Mouse (Mus musculus): ENCODE results near the gene Galk2. TPM values are rescaled to one million over a fixed set of nuclear protein-coding genes. Genes with fewer than 3 reads are reported as not detected.

The Galk2 gene
- total and polyA plus RNA-seq, 3 experiments, result 8.9 to 10.1 (median 10.1) TPM

DNA sequence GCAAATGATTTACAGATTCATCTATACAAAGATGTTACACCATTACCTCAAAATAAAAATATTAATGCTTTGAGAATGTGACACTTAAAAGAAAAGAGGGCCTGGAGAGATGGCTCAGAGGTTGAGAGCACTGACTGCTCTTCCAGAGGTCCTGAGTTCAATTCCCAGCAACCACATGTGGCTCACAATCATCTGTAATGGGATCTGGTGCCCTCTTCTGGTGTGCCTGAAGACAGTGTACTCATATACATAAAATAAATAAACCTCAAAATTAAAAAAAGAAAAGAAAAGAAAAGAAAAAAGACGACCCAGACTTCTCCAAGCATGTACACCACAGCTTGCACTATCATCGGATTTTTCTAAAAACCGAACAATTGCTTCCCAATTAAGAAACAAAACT, 1.2 kb upstream of the Galk2 start:
- Histone ChIP-seq H3K9ac (ENCODE audit: low read depth, low read length) (no peak overlapping the region), H3K36me3 (ENCODE audit: control insufficient read depth, insufficient read depth, low read length) (peaks cover 2% of the 10 kb centered on the region; the same call in 1 of the 2 replicates), H3K27ac (no peak overlapping the region), H3K4me3 (peak overlapping the region; percentile 79), H3K79me2 (replicated peaks; ENCODE audit: control insufficient read depth, insufficient read depth, low read length) (peaks cover 3% of the 10 kb centered on the region; the same call in 1 of the 2 replicates), H3K4me1 (ENCODE audit: control insufficient read depth, insufficient read depth, low read length) (no peaks in the 10 kb centered on the region; the same call in 1 of the 2 replicates), H3K27me3 (ENCODE audit: control insufficient read depth, insufficient read depth, low read length) (no peaks in the 10 kb centered on the region)
- intact Hi-C loops (cut with DNase I), result loop anchor here (2.0 kb wide), 1 partner anchor 75 kb away; the partner anchor contains the start of gene Secisbp2l
- TF ChIP-seq EP300 (IDR thresholded peaks at IDR 0.05; ENCODE audit: insufficient read depth, low read depth, low read length) (no peak), POLR2A (IDR thresholded peaks at IDR 0.05; ENCODE audit: insufficient read depth, low read depth, low read length) (no peak), CTCF (IDR thresholded peaks at IDR 0.05) (0 out of 2 replicates have a peak, but pooled peaks have one; percentile 16)
- no peak for DNase-seq
- WGBS, result 38% methylated on average over 3 of the region's 3 CpGs

- Histone ChIP-seq H3K27me3 (ENCODE audit: control insufficient read depth, insufficient read depth, low read length) (no peaks in the 10 kb centered on the region), H3K36me3 (ENCODE audit: control insufficient read depth, insufficient read depth, low read length) (no peaks in the 10 kb centered on the region; the same call in none of the 2 replicates), H3K4me3 (no peak overlapping the region), H3K4me1 (ENCODE audit: control insufficient read depth, insufficient read depth, low read length) (no peaks in the 10 kb centered on the region), H3K79me2 (replicated peaks; ENCODE audit: control insufficient read depth, insufficient read depth, low read length) (no peaks in the 10 kb centered on the region), H3K9ac (ENCODE audit: low read depth, low read length) (no peak overlapping the region), H3K27ac (no peak overlapping the region)
- no peak for DNase-seq
- TF ChIP-seq POLR2A (IDR thresholded peaks at IDR 0.05; ENCODE audit: insufficient read depth, low read depth, low read length), result no peak
- no peak for TF ChIP-seq CTCF (IDR thresholded peaks at IDR 0.05)
- no peak for TF ChIP-seq EP300 (IDR thresholded peaks at IDR 0.05; ENCODE audit: insufficient read depth, low read depth, low read length)
- intact Hi-C loops (cut with DNase I), result no loop called here
- WGBS, result 63% methylated on average over 3 of the region's 3 CpGs
Measured at GRCm38 (mm10) chr2:125863799-125864198, 4.9 kb downstream of the Galk2 start.

DNA sequence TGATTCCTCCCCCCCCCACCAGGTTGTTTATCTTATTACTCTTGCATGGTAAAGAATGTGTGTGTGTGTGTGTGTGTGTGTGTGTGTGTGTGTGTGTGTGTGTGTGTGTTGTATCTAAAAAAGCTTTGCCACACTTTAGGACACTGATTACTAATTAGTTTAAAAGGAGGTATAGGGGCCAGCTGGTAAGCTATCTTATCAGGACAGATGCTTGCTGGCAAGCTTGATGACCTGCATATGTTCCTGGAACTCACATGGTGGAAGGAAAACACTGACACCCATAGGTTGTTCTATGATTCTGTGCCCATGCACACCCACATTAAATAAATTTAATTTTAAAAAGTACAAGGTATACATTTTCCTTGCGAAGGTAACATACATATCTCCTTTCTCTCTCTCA, 5.6 kb downstream of the Galk2 start:
- intact Hi-C loops (cut with DNase I), result no loop called here

DNA sequence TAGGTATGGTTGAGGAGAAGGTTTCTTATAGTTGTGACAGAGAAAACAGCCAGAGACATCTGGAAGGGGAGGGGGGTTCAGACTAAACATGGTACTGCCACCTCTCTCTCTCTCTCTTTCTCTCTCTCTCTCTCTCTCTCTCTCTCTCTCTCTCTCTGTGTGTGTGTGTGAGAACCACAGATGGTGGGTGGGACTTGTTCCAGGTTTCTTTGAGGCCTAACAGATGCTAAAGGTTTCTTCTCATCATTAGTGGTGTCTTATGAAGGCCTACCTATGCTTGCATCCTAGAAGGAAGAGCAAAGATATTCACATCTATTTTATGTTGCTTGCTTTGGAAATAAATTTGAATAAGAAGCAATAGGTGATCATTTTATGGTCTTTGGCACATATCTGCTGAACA, 6.7 kb downstream of the Galk2 start:
- Histone ChIP-seq H3K4me3 (peak overlapping the region; percentile 67), H3K4me1 (ENCODE audit: control insufficient read depth, insufficient read depth, low read length) (no peaks in the 10 kb centered on the region), H3K9ac (ENCODE audit: low read depth, low read length) (no peak overlapping the region), H3K27ac (no peak overlapping the region), H3K27me3 (ENCODE audit: control insufficient read depth, insufficient read depth, low read length) (no peaks in the 10 kb centered on the region), H3K36me3 (ENCODE audit: control insufficient read depth, insufficient read depth, low read length) (no peaks in the 10 kb centered on the region; the same call in none of the 2 replicates), H3K79me2 (replicated peaks; ENCODE audit: control insufficient read depth, insufficient read depth, low read length) (no peaks in the 10 kb centered on the region)
- TF ChIP-seq CTCF (IDR thresholded peaks at IDR 0.05) (no peak), POLR2A (IDR thresholded peaks at IDR 0.05; ENCODE audit: insufficient read depth, low read depth, low read length) (no peak), EP300 (IDR thresholded peaks at IDR 0.05; ENCODE audit: insufficient read depth, low read depth, low read length) (no peak)
- intact Hi-C loops (cut with DNase I), result no loop called here
- DNase-seq, result no peak

More for the DNA sequence above, 5.6 kb downstream of the Galk2 start:
- H3K79me2 ChIP-seq (replicated peaks; ENCODE audit: control insufficient read depth, insufficient read depth, low read length), result no peaks in the 10 kb centered on the region
- H3K9ac ChIP-seq (ENCODE audit: low read depth, low read length), result no peak overlapping the region
- 97% methylated on average over 1 of the region's 1 CpGs for WGBS
- no peaks in the 10 kb centered on the region for H3K4me1 ChIP-seq (ENCODE audit: control insufficient read depth, insufficient read depth, low read length)
- no peak overlapping the region for H3K4me3 ChIP-seq
- TF ChIP-seq EP300 (IDR thresholded peaks at IDR 0.05; ENCODE audit: insufficient read depth, low read depth, low read length) (no peak), CTCF (IDR thresholded peaks at IDR 0.05) (no peak), POLR2A (IDR thresholded peaks at IDR 0.05; ENCODE audit: insufficient read depth, low read depth, low read length) (no peak)
- H3K27me3 ChIP-seq (ENCODE audit: control insufficient read depth, insufficient read depth, low read length), result no peaks in the 10 kb centered on the region
- H3K27ac ChIP-seq, result no peak overlapping the region
- DNase-seq, result no peak
- H3K36me3 ChIP-seq (ENCODE audit: control insufficient read depth, insufficient read depth, low read length), result no peaks in the 10 kb centered on the region; the same call in none of the 2 replicates

- DNase-seq, result peak; percentile 60 to 72
- Histone ChIP-seq H3K27me3 (ENCODE audit: control insufficient read depth, insufficient read depth, low read length) (no peaks in the 10 kb centered on the region), H3K4me3 (peak overlapping the region; percentile 67), H3K4me1 (ENCODE audit: control insufficient read depth, insufficient read depth, low read length) (no peaks in the 10 kb centered on the region), H3K9ac (ENCODE audit: low read depth, low read length) (peak overlapping the region; percentile 69), H3K79me2 (replicated peaks; ENCODE audit: control insufficient read depth, insufficient read depth, low read length) (no peaks in the 10 kb centered on the region), H3K36me3 (ENCODE audit: control insufficient read depth, insufficient read depth, low read length) (no peaks in the 10 kb centered on the region; the same call in none of the 2 replicates), H3K27ac (no peak overlapping the region)
- WGBS, result 3% methylated on average over 23 of the region's 23 CpGs
- TF ChIP-seq CTCF (IDR thresholded peaks at IDR 0.05) (no peak), EP300 (IDR thresholded peaks at IDR 0.05; ENCODE audit: insufficient read depth, low read depth, low read length) (no peak), POLR2A (IDR thresholded peaks at IDR 0.05; ENCODE audit: insufficient read depth, low read depth, low read length) (0 out of 2 replicates have a peak, but pooled peaks have one; percentile 34)
- intact Hi-C loops (cut with DNase I), result no loop called here
Measured at GRCm38 (mm10) chr2:125866058-125866740, 7.3 kb downstream of the Galk2 start.

DNA sequence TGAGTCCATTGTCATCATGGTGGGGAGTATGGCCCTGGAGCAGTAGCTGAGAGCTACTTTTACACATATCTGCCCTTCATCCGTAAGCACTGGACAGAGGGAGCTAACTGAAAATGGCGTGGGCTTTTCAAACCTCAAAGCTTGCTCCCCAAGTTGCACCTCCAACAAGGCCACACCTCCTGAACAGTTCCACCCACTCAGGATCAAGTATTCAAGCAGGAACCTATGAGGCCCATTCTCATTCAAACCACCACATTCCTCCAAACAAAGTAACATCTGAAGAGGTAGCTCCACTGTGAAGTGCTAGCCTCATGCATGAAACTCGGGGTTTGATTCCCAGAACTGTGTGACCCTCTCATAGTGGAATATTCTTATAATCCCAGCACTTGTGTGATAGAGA, 9.4 kb downstream of the Galk2 start:
- H3K79me2 ChIP-seq (replicated peaks; ENCODE audit: control insufficient read depth, insufficient read depth, low read length), result no peaks in the 10 kb centered on the region
- TF ChIP-seq EP300 (IDR thresholded peaks at IDR 0.05; ENCODE audit: insufficient read depth, low read depth, low read length), result no peak
- no peak for TF ChIP-seq CTCF (IDR thresholded peaks at IDR 0.05)
- no peak for TF ChIP-seq POLR2A (IDR thresholded peaks at IDR 0.05; ENCODE audit: insufficient read depth, low read depth, low read length)
- H3K4me3 ChIP-seq, result no peak overlapping the region
- WGBS, result 82% methylated on average over 3 of the region's 3 CpGs
- no peaks in the 10 kb centered on the region for H3K27me3 ChIP-seq (ENCODE audit: control insufficient read depth, insufficient read depth, low read length)
- H3K27ac ChIP-seq, result no peak overlapping the region
- no peak overlapping the region for H3K9ac ChIP-seq (ENCODE audit: low read depth, low read length)
- no peaks in the 10 kb centered on the region; the same call in none of the 2 replicates for H3K36me3 ChIP-seq (ENCODE audit: control insufficient read depth, insufficient read depth, low read length)
- no peaks in the 10 kb centered on the region for H3K4me1 ChIP-seq (ENCODE audit: control insufficient read depth, insufficient read depth, low read length)
- intact Hi-C loops (cut with DNase I), result no loop called here
- no peak for DNase-seq

Data from heart, adult 2 months (tissue).